Mouse (Mus musculus): Measurements from ENCODE around the gene Dhcr24. TPM values are rescaled to one million over a fixed set of nuclear protein-coding genes. Genes with fewer than 3 reads are reported as not detected.

The Dhcr24 gene
- polyA plus RNA-seq, 1 experiment = 39.3 TPM

- TF ChIP-seq CTCF (IDR thresholded peaks at IDR 0.05; ENCODE audit: borderline replicate concordance, insufficient read depth, low read length) (no peak), POLR2A (IDR thresholded peaks at IDR 0.05; ENCODE audit: low read depth, low read length) (no peak)
- no peak overlapping the region for H3K27ac ChIP-seq (ENCODE audit: insufficient read depth, low read length)
- H3K4me1 ChIP-seq (ENCODE audit: control insufficient read depth, insufficient read depth, low read length) = no peaks in the 10 kb centered on the region
- H3K4me3 ChIP-seq (ENCODE audit: insufficient read depth, low read length) = no peak overlapping the region
Measured at GRCm38 (mm10) chr4:106581176-106581864, 20.5 kb downstream of the Dhcr24 start.

- H3K27ac ChIP-seq (ENCODE audit: insufficient read depth, low read length) = no peak overlapping the region
- no peak overlapping the region for H3K4me3 ChIP-seq (ENCODE audit: insufficient read depth, low read length)
- H3K4me1 ChIP-seq (ENCODE audit: control insufficient read depth, insufficient read depth, low read length) = no peaks in the 10 kb centered on the region
- TF ChIP-seq POLR2A (IDR thresholded peaks at IDR 0.05; ENCODE audit: low read depth, low read length) (no peak), CTCF (IDR thresholded peaks at IDR 0.05; ENCODE audit: borderline replicate concordance, insufficient read depth, low read length) (no peak)
Measured at GRCm38 (mm10) chr4:106581865-106582204, 21.0 kb downstream of the Dhcr24 start.

- no peak overlapping the region for H3K4me3 ChIP-seq (ENCODE audit: insufficient read depth, low read length)
- TF ChIP-seq CTCF (IDR thresholded peaks at IDR 0.05; ENCODE audit: borderline replicate concordance, insufficient read depth, low read length) (no peak), POLR2A (IDR thresholded peaks at IDR 0.05; ENCODE audit: low read depth, low read length) (no peak)
- H3K4me1 ChIP-seq (ENCODE audit: control insufficient read depth, insufficient read depth, low read length) = no peaks in the 10 kb centered on the region
- H3K27ac ChIP-seq (ENCODE audit: insufficient read depth, low read length) = no peak overlapping the region
Measured at GRCm38 (mm10) chr4:106582428-106583153, 21.8 kb downstream of the Dhcr24 start.

GRCm38 (mm10) chr4:106584665-106585064 is 23.8 kb downstream of the Dhcr24 start:
- H3K4me3 ChIP-seq (ENCODE audit: insufficient read depth, low read length) = no peak overlapping the region
- H3K4me1 ChIP-seq (ENCODE audit: control insufficient read depth, insufficient read depth, low read length) = no peaks in the 10 kb centered on the region
- no peak overlapping the region for H3K27ac ChIP-seq (ENCODE audit: insufficient read depth, low read length)
- TF ChIP-seq POLR2A (IDR thresholded peaks at IDR 0.05; ENCODE audit: low read depth, low read length) (no peak), CTCF (IDR thresholded peaks at IDR 0.05; ENCODE audit: borderline replicate concordance, insufficient read depth, low read length) (no peak)

- H3K4me1 ChIP-seq (ENCODE audit: control insufficient read depth, insufficient read depth, low read length) = no peaks in the 10 kb centered on the region
- TF ChIP-seq POLR2A (IDR thresholded peaks at IDR 0.05; ENCODE audit: low read depth, low read length) (no peak), CTCF (IDR thresholded peaks at IDR 0.05; ENCODE audit: borderline replicate concordance, insufficient read depth, low read length) (no peak)
- no peak overlapping the region for H3K27ac ChIP-seq (ENCODE audit: insufficient read depth, low read length)
- H3K4me3 ChIP-seq (ENCODE audit: insufficient read depth, low read length) = no peak overlapping the region
Measured at GRCm38 (mm10) chr4:106587075-106587474, 26.2 kb downstream of the Dhcr24 start.

GRCm38 (mm10) chr4:106590142-106590541 is 29.3 kb downstream of the Dhcr24 start:
- H3K4me3 ChIP-seq (ENCODE audit: insufficient read depth, low read length) = no peak overlapping the region
- H3K4me1 ChIP-seq (ENCODE audit: control insufficient read depth, insufficient read depth, low read length) = no peaks in the 10 kb centered on the region
- TF ChIP-seq CTCF (IDR thresholded peaks at IDR 0.05; ENCODE audit: borderline replicate concordance, insufficient read depth, low read length) = no peak
- TF ChIP-seq POLR2A (IDR thresholded peaks at IDR 0.05; ENCODE audit: low read depth, low read length) = no peak
- H3K27ac ChIP-seq (ENCODE audit: insufficient read depth, low read length) = no peak overlapping the region

GRCm38 (mm10) chr4:106590871-106591270 is 30.0 kb downstream of the Dhcr24 start:
- no peak overlapping the region for H3K27ac ChIP-seq (ENCODE audit: insufficient read depth, low read length)
- TF ChIP-seq CTCF (IDR thresholded peaks at IDR 0.05; ENCODE audit: borderline replicate concordance, insufficient read depth, low read length) (no peak), POLR2A (IDR thresholded peaks at IDR 0.05; ENCODE audit: low read depth, low read length) (no peak)
- H3K4me1 ChIP-seq (ENCODE audit: control insufficient read depth, insufficient read depth, low read length) = no peaks in the 10 kb centered on the region
- H3K4me3 ChIP-seq (ENCODE audit: insufficient read depth, low read length) = no peak overlapping the region

GRCm38 (mm10) chr4:106593636-106594035 is 32.8 kb downstream of the Dhcr24 start:
- no peak for TF ChIP-seq POLR2A (IDR thresholded peaks at IDR 0.05; ENCODE audit: low read depth, low read length)
- no peak for TF ChIP-seq CTCF (IDR thresholded peaks at IDR 0.05; ENCODE audit: borderline replicate concordance, insufficient read depth, low read length)
- Histone ChIP-seq H3K4me3 (ENCODE audit: insufficient read depth, low read length) (no peak overlapping the region), H3K27ac (ENCODE audit: insufficient read depth, low read length) (no peak overlapping the region), H3K4me1 (ENCODE audit: control insufficient read depth, insufficient read depth, low read length) (no peaks in the 10 kb centered on the region)

- no peak overlapping the region for H3K27ac ChIP-seq (ENCODE audit: insufficient read depth, low read length)
- no peak overlapping the region for H3K4me3 ChIP-seq (ENCODE audit: insufficient read depth, low read length)
- TF ChIP-seq POLR2A (IDR thresholded peaks at IDR 0.05; ENCODE audit: low read depth, low read length) (no peak), CTCF (IDR thresholded peaks at IDR 0.05; ENCODE audit: borderline replicate concordance, insufficient read depth, low read length) (no peak)
- no peaks in the 10 kb centered on the region for H3K4me1 ChIP-seq (ENCODE audit: control insufficient read depth, insufficient read depth, low read length)
Measured at GRCm38 (mm10) chr4:106596200-106596599, 35.4 kb downstream of the Dhcr24 start.

- H3K4me3 ChIP-seq (ENCODE audit: insufficient read depth, low read length) = no peak overlapping the region
- no peak overlapping the region for H3K27ac ChIP-seq (ENCODE audit: insufficient read depth, low read length)
- no peaks in the 10 kb centered on the region for H3K4me1 ChIP-seq (ENCODE audit: control insufficient read depth, insufficient read depth, low read length)
- TF ChIP-seq CTCF (IDR thresholded peaks at IDR 0.05; ENCODE audit: borderline replicate concordance, insufficient read depth, low read length) = no peak
- no peak for TF ChIP-seq POLR2A (IDR thresholded peaks at IDR 0.05; ENCODE audit: low read depth, low read length)
Measured at GRCm38 (mm10) chr4:106597055-106597454, 36.2 kb downstream of the Dhcr24 start.

Data from embryonic fibroblast, embryonic 13.5 days (primary cell).